Mouse (Mus musculus) cortical plate, adult 2 months (tissue): ENCODE results near the gene Fgfr2.

Source experiments
- CTCF ChIP-seq: fragments of 200-500 bp; IDR thresholded peaks from 2 replicates; pipeline ENCODE4 v1.5.1; 2011; ENCODE audit warnings: mild to moderate bottlenecking, control low read depth, low read length; ENCODE audit not compliant: insufficient read depth; ENCODE audit errors: extremely low read depth
- POLR2A ChIP-seq: fragments of 200-500 bp; IDR thresholded peaks from 2 replicates; pipeline ENCODE4 v1.6.1; 2011; ENCODE audit warnings: mild to moderate bottlenecking, low read length, control low read depth; ENCODE audit not compliant: insufficient read depth; ENCODE audit errors: extremely low read depth

GRCm38 (mm10) chr7:132576891-132577290, 546.3 kb downstream of the Fgfr2 start:
- no peak for TF ChIP-seq POLR2A
- TF ChIP-seq CTCF, result no peak
